In genomic region chr12:16875678-16876077, GRCm38 (mm10) we compare ENCODE assay signal across 11 mouse cellular contexts. TPM values are rescaled to one million over a fixed set of nuclear protein-coding genes. Genes with fewer than 3 reads are reported as not detected.
A peak's percentile ranks its signal among the peaks of the same experiment; 100 is the strongest.
DNase-seq lines count a peak whose midpoint lies in the region; ATAC-seq and TF ChIP-seq lines count a peak whose summit lies in the region.
"Had no signal": no experiment of that assay in that cellular context is flagged by ENCODE, and none has a peak within 500 bp of the region (broad histone marks: within the 10 kb centered on the region; RNA-seq: fewer than 3 reads in every experiment).

No protein-coding gene starts in this region.

- no peak overlapping the region; the same call in 1 of the 2 replicates for H3K27ac ChIP-seq in forebrain, postnatal 0 days (ENCODE audit: low read depth, low read length)
- H3K27ac ChIP-seq in forebrain, embryonic 14.5 days (ENCODE audit: low read depth, low read length), result no peak overlapping the region
- H3K27ac ChIP-seq in left cerebral cortex, adult 2 months, result peak overlapping the region; percentile 76
- H3K27ac ChIP-seq: embryonic facial prominence, embryonic 13.5 days; kidney, postnatal 0 days had no signal

- H3K9ac ChIP-seq in forebrain, postnatal 0 days, result no peak overlapping the region
- no peak overlapping the region for H3K9ac ChIP-seq in forebrain, embryonic 14.5 days (ENCODE audit: low read length)
- H3K9ac ChIP-seq: embryonic facial prominence, embryonic 13.5 days had no signal

- H3K4me1 ChIP-seq in forebrain, postnatal 0 days (ENCODE audit: insufficient read depth), result no peaks in the 10 kb centered on the region
- no peaks in the 10 kb centered on the region for H3K4me1 ChIP-seq in forebrain, embryonic 14.5 days (ENCODE audit: control insufficient read depth, insufficient read depth, low read length)
- peaks cover 71% of the 10 kb centered on the region for H3K4me1 ChIP-seq in megakaryocyte, embryonic 14.5 days

- 71% methylated on average over 7 of the region's 7 CpGs for WGBS in forebrain, postnatal 0 days
- WGBS in forebrain, embryonic 14.5 days, result 79% methylated on average over 7 of the region's 7 CpGs

- no peaks in the 10 kb centered on the region for H3K36me3 ChIP-seq in forebrain, postnatal 0 days (ENCODE audit: insufficient read depth)
- H3K36me3 ChIP-seq in forebrain, embryonic 14.5 days (ENCODE audit: control insufficient read depth, insufficient read depth, low read length), result no peaks in the 10 kb centered on the region
- no peaks in the 10 kb centered on the region for H3K36me3 ChIP-seq in megakaryocyte, embryonic 14.5 days (replicated peaks; ENCODE audit: low read length)
- H3K36me3 ChIP-seq: embryonic facial prominence, embryonic 13.5 days had no signal

- no peak for DNase-seq in forebrain, postnatal 0 days
- DNase-seq in forebrain, embryonic 14.5 days (ENCODE audit: low spot score), result no peak
- no peak for DNase-seq in left cerebral cortex, adult 2 months (ENCODE audit: extremely low spot score in 1 of 2, low spot score in 2 of 2)
- DNase-seq in left cerebral cortex, adult 11 months (ENCODE audit: low spot score), result no peak
- DNase-seq in Patski (ENCODE audit: low read depth, low spot score) (no peak), adipocyte (ENCODE audit: low spot score) (no peak)
- DNase-seq: cerebellum, adult 9-11 months had no signal

- POLR2A ChIA-PET in Patski (lab: Charles Lee), result interaction anchor here (1.8 kb wide), 1 partner anchor 19 kb away, joined by 6 read pairs; the partner anchor contains the start of gene Rock2

- intact Hi-C loops in left cerebral cortex, adult 2 months (cut with DNase I), result no loop called here

- no peak overlapping the region for H3K4me3 ChIP-seq in forebrain, postnatal 0 days (ENCODE audit: low read depth, low read length)
- H3K4me3 ChIP-seq in forebrain, embryonic 14.5 days (ENCODE audit: low read depth, low read length), result no peak overlapping the region
- H3K4me3 ChIP-seq in left cerebral cortex, adult 2 months, result no peak overlapping the region
- H3K4me3 ChIP-seq in megakaryocyte, embryonic 14.5 days (replicated peaks), result peak overlapping the region; percentile 36
- H3K4me3 ChIP-seq: embryonic facial prominence, embryonic 13.5 days had no signal

- no peaks in the 10 kb centered on the region for H3K9me3 ChIP-seq in forebrain, postnatal 0 days (ENCODE audit: low read length)
- no peaks in the 10 kb centered on the region for H3K9me3 ChIP-seq in forebrain, embryonic 14.5 days (replicated peaks; ENCODE audit: control insufficient read depth, low read length)
- 0 out of 2 replicates have a peak, but pooled peaks cover 2% of the 10 kb centered on the region for H3K9me3 ChIP-seq in megakaryocyte, embryonic 14.5 days
- H3K9me3 ChIP-seq: embryonic facial prominence, embryonic 13.5 days had no signal

- H3K27me3 ChIP-seq in forebrain, postnatal 0 days (ENCODE audit: insufficient read depth, low read length), result no peaks in the 10 kb centered on the region
- H3K27me3 ChIP-seq in forebrain, embryonic 14.5 days (replicated peaks; ENCODE audit: control insufficient read depth, insufficient read depth, low read length), result no peaks in the 10 kb centered on the region
- H3K27me3 ChIP-seq in Patski, result no peaks in the 10 kb centered on the region
- peaks cover 41% of the 10 kb centered on the region for H3K27me3 ChIP-seq in megakaryocyte, embryonic 14.5 days (replicated peaks)
- H3K27me3 ChIP-seq: embryonic facial prominence, embryonic 13.5 days had no signal

- no peak for TF ChIP-seq CTCF in forebrain, postnatal 0 days (IDR thresholded peaks at IDR 0.05; ENCODE audit: low read depth)
- no peak for TF ChIP-seq CTCF in left cerebral cortex, adult 2 months (IDR thresholded peaks at IDR 0.05)
- TF ChIP-seq CTCF in Patski (IDR thresholded peaks at IDR 0.05), result no peak

- 0 out of 2 replicates have a peak, but pooled peaks have one; percentile 32 for ATAC-seq in forebrain, postnatal 0 days
- ATAC-seq in forebrain, embryonic 14.5 days, result no peak
- ATAC-seq in Patski, result peak; percentile 14
- no peak for ATAC-seq in activated CD4-positive, CD25-positive, alpha-beta regulatory T cell, adult 4 months

- CTCF ChIA-PET in Patski (lab: Charles Lee), result no interaction called here

- no peak overlapping the region for H3K4me2 ChIP-seq in forebrain, postnatal 0 days (ENCODE audit: low read depth)
- no peak overlapping the region for H3K4me2 ChIP-seq in forebrain, embryonic 14.5 days (ENCODE audit: low read length)
- H3K4me2 ChIP-seq: embryonic facial prominence, embryonic 13.5 days had no signal

- in situ Hi-C loops in Patski (cut with MboI; ENCODE audit: low pct_unique_long_range_greater_than_20kb), result no loop called here

RNA-seq across cellular contexts. Expression of gene Rock2, which starts 19.0 kb away (rescaled TPM):
- 33.5 and 43.1 TPM in 2 replicates for total RNA-seq in forebrain, postnatal 0 days (2014; rRNA removed)
- 7.0 and 10.5 TPM in 2 replicates for polyA plus RNA-seq in forebrain, postnatal 0 days (2015; fragmentation: Nextera tagmentation; extraction: Ambion mirVana)
- polyA plus RNA-seq in forebrain, embryonic 14.5 days (2014; fragmentation: Nextera tagmentation; extraction: Ambion mirVana), result 12.1 and 13.8 TPM in 2 replicates
- total RNA-seq in left cerebral cortex, adult 2 months (2021), result 100 to 1,000 TPM; 154 to 161 TPM
- 72.1 TPM for polyA plus RNA-seq in Patski (2021)
- 0.97 and 1.0 TPM in 2 replicates for polyA plus RNA-seq in megakaryocyte, embryonic 14.5 days (2012; ENCODE audit: insufficient read depth, low replicate concordance)
- polyA plus RNA-seq in activated CD4-positive, CD25-positive, alpha-beta regulatory T cell, adult 4 months (2017; shearing (Covaris generic)), result 10 to 100 TPM; 10.8 to 11.3 TPM

Comparison
In these comparisons a context has a peak if more than half of its experiments do, and no peak if none do; other contexts are left out.
1. ATAC-seq: peak in forebrain, postnatal 0 days (single experiment) and Patski (single experiment); none in forebrain, embryonic 14.5 days (single experiment) and activated CD4-positive, CD25-positive, alpha-beta regulatory T cell, adult 4 months (single experiment).